Mouse (Mus musculus) E14TG2a.4 (cell line): ENCODE data around the gene Ush2a.

ENCODE experiments used
- H3K27me3 ChIP-seq: 2 replicates; pipeline ENCODE4 v1.6.1; 2014; ENCODE audit warnings: low read length, control low read depth; ENCODE audit not compliant: insufficient read depth
- H3K36me3 ChIP-seq: 2 replicates; pipeline ENCODE4 v1.6.1; 2014; ENCODE audit warnings: low read length, control low read depth; ENCODE audit not compliant: insufficient read depth
- H3K4me1 ChIP-seq: replicated peaks from 2 replicates; pipeline ENCODE4 v1.6.1; 2014; ENCODE audit warnings: low read depth, low read length, control low read depth
- H3K4me3 ChIP-seq: replicated peaks from 2 replicates; pipeline ENCODE4 v1.5.1; 2014; ENCODE audit warnings: mild to moderate bottlenecking, low read length
- H3K9me3 ChIP-seq: 2 replicates; pipeline ENCODE4 v1.6.1; 2014; ENCODE audit warnings: low read length, control low read depth
- CTCF ChIP-seq: conservative IDR thresholded peaks from 2 replicates; pipeline ENCODE4 v1.5.1; 2014; ENCODE audit warnings: low read length
- NANOG ChIP-seq: IDR thresholded peaks from 2 replicates; pipeline ENCODE4 v1.6.1; 2014; ENCODE audit warnings: borderline replicate concordance, low read length, mixed read lengths
- POU5F1 ChIP-seq: IDR thresholded peaks from 2 replicates; pipeline ENCODE4 v1.6.1; 2014; ENCODE audit warnings: low read length, borderline replicate concordance

The Ush2a gene

GRCm38 (mm10) chr1:188461203-188461602 is 199.4 kb downstream of the Ush2a start:
- Histone ChIP-seq H3K4me1 (no peaks in the 10 kb centered on the region), H3K27me3 (no peaks in the 10 kb centered on the region), H3K36me3 (no peaks in the 10 kb centered on the region), H3K4me3 (no peak overlapping the region), H3K9me3 (no peaks in the 10 kb centered on the region)
- TF ChIP-seq CTCF: no peak
- no peak for TF ChIP-seq NANOG
- TF ChIP-seq POU5F1: no peak

- no peak overlapping the region for H3K4me3 ChIP-seq
- no peaks in the 10 kb centered on the region for H3K4me1 ChIP-seq
- no peaks in the 10 kb centered on the region for H3K36me3 ChIP-seq
- H3K9me3 ChIP-seq: no peaks in the 10 kb centered on the region
- no peaks in the 10 kb centered on the region for H3K27me3 ChIP-seq
- TF ChIP-seq POU5F1 (no peak), CTCF (no peak), NANOG (no peak)
Observed at GRCm38 (mm10) chr1:188464653-188465052, 202.8 kb downstream of the Ush2a start.

- no peak overlapping the region for H3K4me3 ChIP-seq
Observed at GRCm38 (mm10) chr1:188468371-188468783, 206.6 kb downstream of the Ush2a start.

GRCm38 (mm10) chr1:188504958-188505357 is 243.1 kb downstream of the Ush2a start:
- Histone ChIP-seq H3K4me1 (no peaks in the 10 kb centered on the region), H3K9me3 (no peaks in the 10 kb centered on the region), H3K4me3 (no peak overlapping the region), H3K27me3 (no peaks in the 10 kb centered on the region), H3K36me3 (no peaks in the 10 kb centered on the region)
- no peak for TF ChIP-seq NANOG
- no peak for TF ChIP-seq POU5F1
- no peak for TF ChIP-seq CTCF

More at GRCm38 (mm10) chr1:188468371-188468783, 206.6 kb downstream of the Ush2a start:
- Histone ChIP-seq H3K27me3 (no peaks in the 10 kb centered on the region), H3K9me3 (no peaks in the 10 kb centered on the region), H3K36me3 (no peaks in the 10 kb centered on the region), H3K4me1 (no peaks in the 10 kb centered on the region)
- TF ChIP-seq POU5F1 (no peak), NANOG (no peak), CTCF (no peak)

GRCm38 (mm10) chr1:188518792-188519191 is 257.0 kb downstream of the Ush2a start:
- Histone ChIP-seq H3K9me3 (peaks cover 8% of the 10 kb centered on the region; the same call in 1 of the 2 replicates), H3K4me1 (no peaks in the 10 kb centered on the region), H3K4me3 (no peak overlapping the region), H3K36me3 (no peaks in the 10 kb centered on the region), H3K27me3 (no peaks in the 10 kb centered on the region)
- TF ChIP-seq CTCF (no peak), POU5F1 (no peak), NANOG (no peak)

GRCm38 (mm10) chr1:188527451-188527850 is 265.6 kb downstream of the Ush2a start:
- H3K27me3 ChIP-seq: no peaks in the 10 kb centered on the region

GRCm38 (mm10) chr1:188529606-188530131 is 267.8 kb downstream of the Ush2a start:
- TF ChIP-seq CTCF (no peak), POU5F1 (no peak), NANOG (no peak)
- H3K4me3 ChIP-seq: no peak overlapping the region
- H3K9me3 ChIP-seq: no peaks in the 10 kb centered on the region
- no peaks in the 10 kb centered on the region for H3K36me3 ChIP-seq
- H3K4me1 ChIP-seq: no peaks in the 10 kb centered on the region
- no peaks in the 10 kb centered on the region for H3K27me3 ChIP-seq

More at GRCm38 (mm10) chr1:188527451-188527850, 265.6 kb downstream of the Ush2a start:
- TF ChIP-seq POU5F1 (no peak), NANOG (no peak), CTCF (no peak)
- no peak overlapping the region for H3K4me3 ChIP-seq
- no peaks in the 10 kb centered on the region for H3K9me3 ChIP-seq
- H3K36me3 ChIP-seq: no peaks in the 10 kb centered on the region
- no peaks in the 10 kb centered on the region for H3K4me1 ChIP-seq

GRCm38 (mm10) chr1:188537021-188537420 is 275.2 kb downstream of the Ush2a start:
- H3K9me3 ChIP-seq: no peaks in the 10 kb centered on the region
- H3K36me3 ChIP-seq: no peaks in the 10 kb centered on the region
- no peak overlapping the region for H3K4me3 ChIP-seq
- no peaks in the 10 kb centered on the region for H3K4me1 ChIP-seq
- H3K27me3 ChIP-seq: no peaks in the 10 kb centered on the region
- no peak for TF ChIP-seq NANOG
- TF ChIP-seq CTCF: no peak
- TF ChIP-seq POU5F1: no peak

GRCm38 (mm10) chr1:188539621-188540020 is 277.8 kb downstream of the Ush2a start:
- no peaks in the 10 kb centered on the region for H3K36me3 ChIP-seq
- no peak overlapping the region for H3K4me3 ChIP-seq
- no peaks in the 10 kb centered on the region for H3K9me3 ChIP-seq
- no peaks in the 10 kb centered on the region for H3K4me1 ChIP-seq
- no peaks in the 10 kb centered on the region for H3K27me3 ChIP-seq
- no peak for TF ChIP-seq POU5F1
- no peak for TF ChIP-seq NANOG
- TF ChIP-seq CTCF: no peak
